Mouse (Mus musculus): Measurements from ENCODE around the gene Postn.
A peak's percentile ranks its signal among the peaks of the same experiment; 100 is the strongest.

Gene Postn

DNA sequence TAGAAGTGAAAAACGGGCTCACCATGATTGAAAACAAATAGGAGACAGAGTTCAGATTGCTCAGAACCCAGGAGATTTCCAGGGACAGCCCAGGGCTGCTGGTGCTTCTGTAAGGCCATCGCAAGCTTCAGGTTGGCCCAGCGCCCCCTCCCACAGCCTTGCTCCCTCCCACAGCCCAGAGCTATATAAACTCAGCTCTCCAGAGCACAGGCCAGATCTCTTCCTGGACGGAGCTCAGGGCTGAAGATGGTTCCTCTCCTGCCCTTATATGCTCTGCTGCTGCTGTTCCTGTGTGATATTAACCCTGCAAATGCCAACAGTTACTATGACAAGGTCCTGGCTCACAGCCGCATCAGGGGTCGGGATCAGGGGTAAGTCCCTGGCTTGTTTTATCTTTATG is at the start of gene Postn:
Gene Postn (plus strand): TSS at position 213 of the 400 bp plus-strand sequence.
- no peak for DNase-seq (ENCODE audit: extremely low spot score, low spot score)

DNA sequence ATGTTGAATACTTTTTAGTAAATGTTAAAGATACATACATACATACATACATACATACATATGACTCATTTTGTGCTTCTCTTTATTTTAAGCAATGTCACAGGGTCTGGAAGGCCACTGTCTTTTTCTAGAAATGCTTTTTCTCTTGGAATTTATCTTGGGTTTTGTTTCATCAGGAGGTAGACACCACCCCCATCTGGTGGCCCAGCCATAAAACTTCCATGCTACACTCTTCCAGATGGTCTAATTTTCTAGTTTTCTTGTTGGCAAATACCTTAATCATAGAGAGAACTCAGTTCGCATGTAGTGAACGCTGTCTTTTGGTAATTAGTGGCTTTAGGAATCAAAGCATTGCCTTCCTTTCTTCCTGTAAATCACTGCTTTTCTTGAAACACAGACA is 46.9 kb upstream of the Postn start:
- DNase-seq (ENCODE audit: extremely low spot score, low spot score), result no peak

DNA sequence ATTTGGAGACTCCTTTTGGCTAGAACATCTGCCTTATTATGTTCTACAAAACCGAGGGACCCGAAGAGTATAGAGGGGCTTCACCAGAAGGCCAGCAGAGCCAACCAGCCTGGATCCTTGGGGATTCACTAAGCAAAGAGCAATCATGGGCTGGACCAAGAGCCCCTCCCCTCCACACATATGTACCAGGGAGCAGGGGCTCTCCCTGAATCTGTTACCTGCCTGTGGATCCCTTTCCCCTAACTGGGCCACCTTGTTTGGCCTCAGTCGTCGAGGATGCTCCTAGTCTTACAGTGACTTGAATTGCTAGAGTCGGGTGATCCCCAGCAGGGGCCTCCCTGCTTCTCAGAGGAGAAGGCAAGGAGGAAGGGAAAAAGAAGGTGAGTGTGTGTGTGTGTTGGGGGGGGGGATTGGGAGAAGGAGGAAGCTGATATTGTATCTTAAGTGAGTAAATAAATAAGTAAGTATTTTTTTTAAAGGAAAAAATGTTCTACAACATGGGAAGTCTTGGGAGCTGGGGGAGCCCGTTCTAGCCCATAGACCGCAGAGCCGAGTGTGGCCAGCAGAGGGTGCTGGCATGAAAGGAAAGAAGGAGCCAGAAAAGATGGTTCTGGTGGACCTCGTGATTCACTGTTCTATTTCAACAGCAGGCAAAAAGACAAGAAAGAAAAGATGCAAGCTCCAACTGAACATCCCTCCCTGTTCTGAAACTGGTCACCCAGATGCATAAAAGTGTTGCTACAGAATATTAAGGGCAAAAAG is 7.8 kb upstream of the Postn start:
- DNase-seq (ENCODE audit: extremely low spot score, low spot score), result peak; percentile 74

DNA sequence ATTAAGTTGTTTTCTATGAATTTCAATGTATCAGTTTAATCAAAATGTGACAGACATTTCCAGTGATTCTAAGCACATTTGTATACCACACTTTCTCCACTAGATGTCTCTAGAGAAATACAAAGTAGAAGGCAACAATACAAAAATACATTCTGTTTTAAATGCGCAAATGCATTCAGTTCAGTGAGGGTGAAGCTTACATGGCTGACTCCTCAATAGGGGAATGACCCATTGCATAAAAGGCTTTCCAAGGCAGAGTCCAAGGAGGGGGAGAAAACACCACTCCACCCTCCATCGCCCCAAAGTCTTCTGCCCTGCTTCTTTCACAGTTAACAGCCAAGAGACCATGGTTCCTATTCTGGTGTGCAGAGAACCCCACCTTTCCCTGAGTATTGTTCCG is 3.3 kb upstream of the Postn start:
- DNase-seq (ENCODE audit: extremely low spot score, low spot score), result no peak

DNA sequence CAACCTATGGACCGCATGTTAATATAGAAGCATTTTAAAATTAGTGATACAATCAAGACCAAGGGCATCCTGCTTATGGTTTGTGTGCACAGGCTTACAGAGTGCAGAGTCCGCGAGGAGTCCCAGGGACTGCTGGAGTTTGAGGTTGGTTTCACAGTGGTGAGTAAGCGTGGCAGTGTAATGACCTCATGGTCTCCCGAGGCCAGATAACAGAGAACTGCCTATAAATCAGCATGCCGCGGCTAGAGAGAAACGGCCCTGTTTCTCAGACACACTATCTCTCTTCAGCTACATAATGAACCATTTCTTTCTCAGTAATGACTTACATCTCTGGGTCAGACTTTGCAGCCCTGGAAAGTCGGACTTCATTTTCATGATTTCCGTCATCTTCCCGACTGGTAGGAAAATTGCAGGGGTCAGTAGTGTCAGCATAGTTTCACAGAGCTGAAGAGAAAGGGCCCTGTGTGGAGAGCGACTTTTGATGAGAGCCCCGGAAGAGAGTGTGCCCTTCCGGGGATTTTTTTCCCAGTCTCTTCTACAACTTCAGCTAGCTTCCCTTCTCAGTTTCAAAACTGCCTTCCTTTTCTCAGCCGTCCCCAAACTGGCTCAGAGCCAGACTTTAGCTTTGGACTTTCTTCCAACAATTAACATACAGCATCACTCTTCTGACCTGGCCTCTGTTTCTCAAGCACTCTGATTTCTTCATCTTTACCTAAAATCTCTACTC is 2.3 kb upstream of the Postn start:
- peak; percentile 60 for DNase-seq (ENCODE audit: extremely low spot score, low spot score)

DNA sequence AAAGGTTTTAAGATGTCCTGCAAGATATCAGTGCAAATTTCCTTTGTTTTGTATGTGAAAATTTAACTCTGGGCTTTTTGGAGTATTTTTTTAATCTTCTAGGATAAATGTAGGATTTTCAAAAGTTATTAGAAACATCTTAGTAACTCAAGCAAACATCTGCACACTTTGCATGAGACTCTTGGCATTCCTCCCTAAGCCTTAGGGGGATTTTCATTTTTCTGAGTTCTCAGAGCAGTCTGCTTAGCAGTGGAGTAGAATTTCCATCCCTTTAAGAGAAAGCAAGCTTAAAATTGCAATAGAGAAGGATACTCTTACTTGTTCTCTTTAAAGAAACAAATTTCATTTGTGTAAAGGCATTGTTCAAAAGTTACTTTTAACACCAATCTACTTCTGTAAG is 747 bp downstream of the Postn start:
- DNase-seq (ENCODE audit: extremely low spot score, low spot score), result no peak

DNA sequence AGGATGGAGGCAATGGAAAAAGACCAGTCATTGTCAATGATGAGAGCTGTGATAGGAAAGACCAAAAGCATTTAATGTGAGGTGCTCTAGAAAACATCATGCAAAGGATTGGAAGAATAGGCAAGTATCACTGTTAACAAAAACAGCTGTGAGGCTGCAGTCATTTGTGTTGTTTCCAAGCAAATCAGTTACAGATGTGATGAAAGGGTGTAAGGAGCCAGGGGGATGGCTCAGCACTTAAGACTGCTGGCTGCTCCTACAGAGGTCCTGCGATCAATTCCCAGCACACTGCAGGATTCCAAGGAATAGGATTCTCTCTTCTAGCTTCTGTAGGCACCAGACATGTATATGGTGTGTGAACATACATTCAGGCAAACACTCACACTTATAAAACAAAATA is 10.1 kb downstream of the Postn start:
- no peak for DNase-seq (ENCODE audit: extremely low spot score, low spot score)

DNA sequence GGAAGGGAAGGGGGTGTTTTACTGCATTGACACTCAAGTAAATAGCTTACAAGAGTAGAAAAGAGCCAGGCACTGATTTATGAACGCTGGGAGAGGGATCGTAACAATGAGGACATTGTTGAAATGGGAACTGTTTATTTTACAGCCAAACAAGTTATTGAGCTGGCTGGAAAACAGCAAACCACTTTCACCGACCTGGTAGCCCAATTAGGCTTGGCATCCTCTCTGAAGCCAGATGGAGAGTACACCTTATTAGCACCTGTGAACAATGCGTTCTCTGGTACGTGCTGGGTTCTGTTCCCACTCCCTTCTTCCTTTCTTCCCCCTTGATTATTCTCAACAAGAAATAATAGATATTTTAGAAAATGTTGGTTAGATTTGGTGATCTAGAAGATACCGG is 11.7 kb downstream of the Postn start:
- no peak for DNase-seq (ENCODE audit: extremely low spot score, low spot score)

DNA sequence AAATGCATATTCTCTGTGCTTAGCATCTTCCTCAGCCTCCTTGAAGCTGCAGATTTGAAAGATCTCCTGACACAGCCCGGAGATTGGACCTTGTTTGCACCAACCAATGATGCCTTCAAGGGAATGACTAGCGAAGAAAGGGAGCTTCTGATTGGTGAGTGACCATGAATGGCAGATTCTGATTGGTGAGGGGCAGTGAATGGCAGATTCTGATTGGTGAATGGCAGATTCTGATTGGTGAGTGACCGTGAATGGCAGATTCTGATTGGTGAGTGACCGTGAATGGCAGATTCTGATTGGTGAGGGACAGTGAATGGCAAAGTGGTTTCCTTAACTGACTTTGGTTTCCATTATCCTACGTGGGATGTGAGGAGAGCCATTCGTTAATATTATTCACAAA is 15.1 kb downstream of the Postn start:
- no peak for DNase-seq (ENCODE audit: extremely low spot score, low spot score)

DNA sequence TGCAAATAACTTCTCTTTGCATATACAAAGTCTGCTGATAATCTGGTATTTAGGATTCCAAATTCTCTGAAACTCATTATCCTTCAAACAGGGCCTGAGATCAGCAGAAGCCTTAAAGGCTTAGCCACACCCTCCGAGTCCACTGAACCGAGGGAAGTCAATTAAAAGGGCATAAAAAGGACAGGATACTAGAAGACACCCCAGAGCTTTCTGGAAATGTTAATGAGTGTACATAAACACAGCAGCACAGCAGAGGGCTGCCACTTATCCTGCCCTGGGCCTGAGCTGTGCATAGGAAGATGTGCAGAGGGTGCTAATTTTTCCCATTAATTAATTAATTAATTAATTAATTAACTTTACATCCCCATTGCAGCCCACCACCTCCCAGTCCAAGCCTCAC is 16.7 kb downstream of the Postn start:
- no peak for DNase-seq (ENCODE audit: extremely low spot score, low spot score)

DNA sequence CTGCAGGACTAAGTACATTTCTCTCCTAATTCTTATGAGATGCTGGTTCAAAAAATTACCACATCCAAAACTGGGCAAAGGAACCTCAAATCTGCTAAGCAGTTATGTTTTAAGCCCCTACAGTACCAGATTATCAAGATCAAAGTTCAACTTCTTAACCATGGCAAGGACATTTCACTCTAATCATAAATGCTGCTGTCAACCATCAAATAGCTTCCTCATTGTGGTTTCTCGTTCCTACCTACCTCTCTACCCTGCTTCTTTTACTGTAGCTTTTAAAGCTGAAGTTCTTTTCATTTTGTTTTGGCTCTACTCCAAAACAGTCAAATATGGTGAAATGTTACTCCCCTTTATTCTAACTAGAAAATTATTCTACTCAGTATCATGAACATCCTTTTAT is 17.2 kb downstream of the Postn start:
- DNase-seq (ENCODE audit: extremely low spot score, low spot score), result no peak

DNA sequence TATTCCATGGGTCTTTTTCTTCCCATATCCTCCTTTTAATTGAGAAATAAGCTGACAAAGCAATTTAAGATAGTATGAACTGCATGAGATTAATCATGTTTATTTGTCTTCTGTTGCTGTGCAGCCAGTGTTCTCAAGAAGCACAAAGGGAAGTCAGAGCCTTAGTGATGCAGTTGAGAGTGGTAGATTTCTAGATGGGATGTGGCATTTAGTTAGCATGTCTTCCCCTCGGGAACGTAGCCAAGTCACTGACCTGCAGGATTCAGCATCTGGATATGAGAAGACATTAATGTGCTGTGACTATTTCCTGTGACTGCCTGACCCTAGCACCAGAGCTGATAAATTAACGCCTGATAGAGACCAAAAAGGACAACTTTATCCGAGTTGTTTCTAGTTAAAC is 19.1 kb downstream of the Postn start:
- DNase-seq (ENCODE audit: extremely low spot score, low spot score), result no peak

DNA sequence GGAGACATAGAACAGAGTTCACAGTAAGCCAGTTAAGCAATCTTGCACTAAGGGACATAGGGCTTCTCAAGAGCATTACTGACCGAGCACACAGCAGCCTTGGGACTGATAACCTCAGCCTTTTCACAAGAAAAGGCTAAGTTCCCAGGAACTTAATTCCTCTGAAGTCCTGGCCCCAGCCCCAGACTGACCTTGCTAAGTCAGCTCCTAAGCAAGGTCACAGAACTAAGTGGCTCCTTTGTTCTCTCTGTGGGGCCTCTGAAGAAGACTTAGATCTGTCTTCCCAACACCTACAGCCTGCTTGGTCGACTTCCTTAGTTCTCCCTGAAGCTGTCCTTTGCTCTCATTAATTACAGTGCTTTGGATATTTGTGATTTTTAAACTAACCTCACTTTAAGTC is 38.4 kb downstream of the Postn start:
- no peak for DNase-seq (ENCODE audit: extremely low spot score, low spot score)

DNA sequence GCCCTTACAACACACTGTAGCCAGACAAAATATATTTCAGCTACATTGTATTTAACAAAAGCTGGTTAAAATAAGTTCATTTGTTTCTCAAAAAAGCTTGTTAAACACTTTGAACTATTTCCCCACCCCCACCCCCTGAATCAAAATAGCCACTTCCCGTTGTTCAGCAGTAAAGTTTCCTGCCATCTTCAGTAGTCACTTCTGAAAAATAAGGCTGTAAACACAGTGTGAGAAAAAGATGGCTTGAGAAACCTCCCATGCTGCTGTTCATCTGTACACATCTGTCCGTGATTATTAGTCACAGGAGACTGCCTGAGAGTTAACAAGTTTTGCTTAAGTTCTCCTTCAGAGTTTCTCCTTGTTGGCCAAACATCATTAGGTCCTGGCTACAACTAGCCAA is 39.0 kb downstream of the Postn start:
- no peak for DNase-seq (ENCODE audit: extremely low spot score, low spot score)

DNA sequence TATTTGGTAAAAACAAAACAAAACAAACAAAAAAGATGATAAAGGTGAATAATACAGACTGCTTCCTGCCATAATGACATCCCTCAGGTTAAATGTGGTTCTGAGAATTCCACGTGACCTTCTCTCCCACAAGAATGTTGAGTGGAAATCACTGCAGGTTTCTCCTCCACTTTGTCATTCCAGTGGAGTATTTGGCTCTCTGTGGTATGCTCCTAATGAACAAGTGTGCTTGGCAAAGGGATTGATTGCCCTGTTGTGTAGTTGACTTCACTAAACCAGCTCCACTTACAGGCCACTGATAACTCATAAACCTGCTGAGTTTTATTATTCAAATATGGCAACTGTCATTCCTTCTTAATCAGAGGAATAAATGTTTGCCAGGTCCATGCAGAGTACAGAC is 39.7 kb downstream of the Postn start:
- DNase-seq (ENCODE audit: extremely low spot score, low spot score), result no peak

DNA sequence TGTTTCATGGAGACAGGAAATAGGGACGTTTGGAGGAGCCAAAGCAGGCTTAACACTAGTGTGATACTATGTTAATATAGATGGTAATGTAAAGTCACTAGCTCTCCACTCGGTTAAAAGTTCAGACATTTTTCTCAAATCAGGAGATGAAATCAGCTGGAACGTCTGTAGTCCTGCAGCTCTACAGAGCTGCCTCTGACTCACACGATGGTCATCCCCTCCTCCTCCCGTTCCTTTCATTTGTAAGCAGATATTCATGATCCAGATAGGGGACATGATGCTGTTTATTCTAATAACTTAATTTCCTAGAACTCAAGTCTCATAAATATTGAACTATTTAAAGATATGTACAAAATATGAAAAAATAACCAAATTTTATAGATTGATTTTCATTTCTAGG is 40.8 kb downstream of the Postn start:
- no peak for DNase-seq (ENCODE audit: extremely low spot score, low spot score)

DNA sequence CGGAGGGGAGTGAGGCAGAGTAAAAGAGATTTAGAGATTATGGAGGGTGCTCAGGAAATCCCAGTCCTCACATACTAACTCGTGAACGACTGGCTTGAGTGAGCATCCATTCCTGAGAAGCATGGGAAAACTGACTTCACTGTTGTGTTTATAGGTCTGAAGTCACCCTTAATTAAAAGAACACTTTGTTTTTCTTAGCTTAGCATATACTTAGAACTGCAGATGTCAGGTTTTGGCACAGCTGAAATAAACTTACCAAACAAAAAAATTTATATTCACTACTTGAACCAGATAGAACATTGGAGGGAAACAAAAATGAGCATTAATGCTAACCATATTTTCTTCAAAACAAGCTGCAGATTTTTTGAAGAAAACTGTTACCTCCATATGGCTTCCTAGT is 42.9 kb downstream of the Postn start:
- DNase-seq (ENCODE audit: extremely low spot score, low spot score), result no peak

DNA sequence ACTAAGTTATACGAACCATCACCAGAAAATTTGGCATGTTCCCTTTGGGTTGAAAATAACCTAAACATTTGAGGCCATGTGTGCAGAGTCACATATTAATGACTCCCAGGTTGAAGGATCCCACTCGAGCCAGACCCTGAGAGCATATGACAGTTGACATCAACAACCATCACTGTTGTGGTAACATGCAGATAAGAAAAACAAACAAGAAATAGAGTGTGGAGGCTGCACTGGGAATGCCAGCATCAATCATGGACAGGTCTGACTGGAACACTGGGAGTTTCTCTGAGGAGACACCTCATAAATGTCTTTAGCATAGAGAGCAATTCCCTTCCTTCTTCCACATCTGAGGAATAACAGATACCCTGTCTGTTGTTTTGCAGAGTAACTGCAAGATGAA is 45.7 kb downstream of the Postn start:
- no peak for DNase-seq (ENCODE audit: extremely low spot score, low spot score)

DNA sequence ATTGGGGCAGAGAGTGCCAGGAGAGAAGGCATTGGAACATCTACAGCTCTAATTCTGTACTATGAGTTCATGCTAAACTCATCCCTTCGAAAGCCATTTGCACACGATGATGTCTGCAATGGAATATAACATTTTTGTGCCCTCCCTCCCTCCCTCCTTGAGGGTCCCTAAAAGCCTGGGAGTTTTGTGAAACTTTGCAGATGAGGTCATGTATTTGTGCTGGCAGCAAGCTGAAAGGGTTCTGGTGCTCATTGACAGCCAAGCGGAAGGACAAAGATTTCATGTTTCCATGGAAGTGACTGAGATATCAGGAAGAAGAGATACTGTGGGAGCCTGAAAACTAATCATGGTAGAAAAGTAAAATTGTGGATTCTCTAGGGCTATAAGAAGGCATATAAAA is 50.1 kb downstream of the Postn start:
- DNase-seq (ENCODE audit: extremely low spot score, low spot score), result no peak

DNA sequence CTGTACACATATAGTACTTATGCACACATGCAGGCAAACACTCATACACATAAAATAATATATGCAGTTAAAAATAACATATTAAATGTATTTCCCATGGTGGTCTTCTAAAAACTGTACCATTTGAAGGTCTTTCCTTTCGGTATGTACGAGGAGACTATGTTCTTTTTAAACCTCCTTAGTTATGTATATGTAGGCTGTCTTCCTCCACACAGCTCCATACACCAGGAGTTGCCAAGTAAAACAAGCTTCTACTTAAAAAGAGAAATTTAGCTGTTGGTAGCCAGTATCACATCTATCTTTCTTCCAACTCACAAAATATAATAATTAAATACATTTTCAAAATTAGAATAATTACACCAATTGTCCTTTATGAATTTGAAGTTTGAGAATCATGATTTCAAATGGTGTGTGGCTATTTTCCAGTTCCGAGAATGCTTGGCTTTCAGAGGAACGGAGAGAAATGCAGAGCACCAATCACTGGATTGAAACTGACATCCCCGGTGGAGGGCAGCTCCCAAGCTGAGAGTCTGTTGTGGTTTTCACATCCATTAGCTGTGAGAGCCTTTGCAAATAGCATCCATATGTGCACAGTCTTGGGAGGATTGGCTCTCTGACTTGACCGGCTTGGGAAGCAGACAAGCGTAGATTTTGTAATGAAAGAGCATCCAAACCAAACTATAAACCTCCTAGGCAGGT is 52.1 kb downstream of the Postn start:
- DNase-seq (ENCODE audit: extremely low spot score, low spot score), result peak; percentile 26

DNA sequence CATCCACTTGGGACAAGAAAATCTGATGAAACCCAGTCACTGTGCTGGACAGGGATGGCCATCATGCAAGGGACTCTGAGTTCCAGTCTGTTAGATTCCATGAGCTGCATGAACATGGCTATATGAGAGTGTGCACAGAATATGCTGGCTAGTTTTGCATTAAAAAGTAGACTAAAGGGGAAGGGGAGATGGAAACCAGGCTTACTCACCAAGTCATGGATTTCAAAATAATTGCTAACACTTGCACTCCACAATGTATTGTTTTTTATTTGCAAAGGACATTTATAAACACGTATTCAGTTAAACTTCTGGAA is 52.6 kb downstream of the Postn start:
- DNase-seq (ENCODE audit: extremely low spot score, low spot score), result no peak

DNA sequence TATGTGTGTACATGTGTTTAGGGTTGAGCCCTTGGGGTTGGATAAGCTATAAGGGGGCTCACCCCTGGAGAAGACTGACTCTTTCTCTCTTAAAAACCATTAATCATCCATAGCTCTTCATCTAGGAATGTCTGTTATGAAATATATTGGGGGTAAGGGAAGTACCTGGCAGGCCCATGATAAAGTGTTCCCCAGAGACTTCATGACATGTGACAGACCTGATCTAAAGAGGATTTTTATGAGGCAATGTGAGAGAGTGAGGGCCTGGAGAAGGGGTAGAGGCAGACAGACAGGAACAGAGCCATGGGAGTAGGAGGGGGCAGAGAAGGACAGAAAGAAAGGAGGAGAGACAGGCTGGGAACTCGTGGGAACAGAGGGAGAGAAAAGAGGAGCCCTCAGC is 53.5 kb downstream of the Postn start:
- DNase-seq (ENCODE audit: extremely low spot score, low spot score), result no peak
